Mouse (Mus musculus): ENCODE measurements around the gene Abcb6. TPM values are rescaled to one million over a fixed set of nuclear protein-coding genes. Genes with fewer than 3 reads are reported as not detected.

Abcb6 gene
- polyA plus RNA-seq (2015; fragmentation: Nextera tagmentation; extraction: Ambion mirVana): 27.0 and 35.2 TPM in 2 replicates

GRCm38 (mm10) chr1:75180105-75180590 lies at the start of gene Abcb6:
Gene Abcb6 (minus strand): TSS chr1:75180392.
- peaks cover 66% of the 10 kb centered on the region for H3K36me3 ChIP-seq
- no peak within 1 kb of the TSS for H3K27ac ChIP-seq
- WGBS: under 1% methylated on average over 31 of the region's 31 CpGs

GRCm38 (mm10) chr1:75229158-75229557 lies 49.0 kb upstream of the Abcb6 start:
- no peak for ATAC-seq (ENCODE audit: insufficient number of reproducible peaks, insufficient read depth, low FRiP score, low TSS enrichment, low read depth)
- H3K9ac ChIP-seq: no peak overlapping the region
- WGBS: 69% methylated on average over 4 of the region's 4 CpGs
- no peaks in the 10 kb centered on the region for H3K9me3 ChIP-seq
- H3K4me2 ChIP-seq: no peak overlapping the region
- H3K27me3 ChIP-seq: peaks cover 14% of the 10 kb centered on the region; the same call in 1 of the 2 replicates
- H3K27ac ChIP-seq: no peak overlapping the region
- 0 out of 2 replicates have a peak, but pooled peaks cover 3% of the 10 kb centered on the region for H3K4me1 ChIP-seq
- no peaks in the 10 kb centered on the region for H3K36me3 ChIP-seq
- H3K4me3 ChIP-seq: no peak overlapping the region

More at GRCm38 (mm10) chr1:75180105-75180590, at the start of gene Abcb6:
- no peaks in the 10 kb centered on the region for H3K27me3 ChIP-seq
- peaks cover 21% of the 10 kb centered on the region for H3K4me1 ChIP-seq
- H3K4me2 ChIP-seq: peak within 1 kb of the TSS; percentile 100
- H3K9me3 ChIP-seq: no peaks in the 10 kb centered on the region
- H3K9ac ChIP-seq: peak within 1 kb of the TSS; percentile 76
- peak within 1 kb of the TSS; percentile 65 for H3K4me3 ChIP-seq
- ATAC-seq (ENCODE audit: insufficient number of reproducible peaks, insufficient read depth, low FRiP score, low TSS enrichment, low read depth): peak; percentile 87

GRCm38 (mm10) chr1:75227653-75228052 lies 47.5 kb upstream of the Abcb6 start:
- H3K9ac ChIP-seq: no peak overlapping the region

GRCm38 (mm10) chr1:75226138-75226537 lies 45.9 kb upstream of the Abcb6 start:
- whole genome bisulfite sequencing: 64% methylated on average over 2 of the region's 2 CpGs
- H3K9ac ChIP-seq: no peak overlapping the region
- H3K36me3 ChIP-seq: no peaks in the 10 kb centered on the region
- H3K4me2 ChIP-seq: no peak overlapping the region
- no peak for ATAC-seq (ENCODE audit: insufficient number of reproducible peaks, insufficient read depth, low FRiP score, low TSS enrichment, low read depth)
- no peak overlapping the region for H3K4me3 ChIP-seq
- peaks cover 20% of the 10 kb centered on the region for H3K27me3 ChIP-seq
- H3K9me3 ChIP-seq: no peaks in the 10 kb centered on the region
- H3K27ac ChIP-seq: no peak overlapping the region
- no peaks in the 10 kb centered on the region for H3K4me1 ChIP-seq

More at GRCm38 (mm10) chr1:75227653-75228052, 47.5 kb upstream of the Abcb6 start:
- Histone ChIP-seq H3K4me3 (no peak overlapping the region), H3K27me3 (peaks cover 15% of the 10 kb centered on the region; the same call in 1 of the 2 replicates), H3K9me3 (no peaks in the 10 kb centered on the region), H3K4me1 (no peaks in the 10 kb centered on the region), H3K27ac (no peak overlapping the region), H3K4me2 (no peak overlapping the region), H3K36me3 (no peaks in the 10 kb centered on the region)
- WGBS: 81% methylated on average over 1 of the region's 1 CpGs
- no peak for ATAC-seq (ENCODE audit: insufficient number of reproducible peaks, insufficient read depth, low FRiP score, low TSS enrichment, low read depth)

GRCm38 (mm10) chr1:75225473-75225872 lies 45.3 kb upstream of the Abcb6 start:
- H3K4me1 ChIP-seq: no peaks in the 10 kb centered on the region
- H3K4me2 ChIP-seq: no peak overlapping the region
- WGBS: 67% methylated on average over 3 of the region's 3 CpGs
- no peak overlapping the region for H3K9ac ChIP-seq
- H3K36me3 ChIP-seq: no peaks in the 10 kb centered on the region
- H3K9me3 ChIP-seq: no peaks in the 10 kb centered on the region
- no peak overlapping the region for H3K4me3 ChIP-seq
- H3K27ac ChIP-seq: no peak overlapping the region
- H3K27me3 ChIP-seq: peaks cover 24% of the 10 kb centered on the region
- no peak for ATAC-seq (ENCODE audit: insufficient number of reproducible peaks, insufficient read depth, low FRiP score, low TSS enrichment, low read depth)

- peaks cover 40% of the 10 kb centered on the region for H3K27me3 ChIP-seq
- ATAC-seq (ENCODE audit: insufficient number of reproducible peaks, insufficient read depth, low FRiP score, low TSS enrichment, low read depth): no peak
- WGBS: 61% methylated on average over 6 of the region's 6 CpGs
These were observed 43.3 kb upstream of the Abcb6 start for GRCm38 (mm10) chr1:75223532-75223931.

GRCm38 (mm10) chr1:75222926-75223325 lies 42.7 kb upstream of the Abcb6 start:
- Histone ChIP-seq H3K9ac (no peak overlapping the region), H3K4me3 (no peak overlapping the region), H3K9me3 (no peaks in the 10 kb centered on the region), H3K36me3 (no peaks in the 10 kb centered on the region), H3K27ac (no peak overlapping the region), H3K4me2 (no peak overlapping the region), H3K4me1 (peaks cover 16% of the 10 kb centered on the region), H3K27me3 (peaks cover 46% of the 10 kb centered on the region)
- ATAC-seq (ENCODE audit: insufficient number of reproducible peaks, insufficient read depth, low FRiP score, low TSS enrichment, low read depth): no peak
- 71% methylated on average over 6 of the region's 6 CpGs for WGBS

More at GRCm38 (mm10) chr1:75223532-75223931, 43.3 kb upstream of the Abcb6 start:
- H3K4me1 ChIP-seq: peaks cover 10% of the 10 kb centered on the region
- no peaks in the 10 kb centered on the region for H3K9me3 ChIP-seq
- no peaks in the 10 kb centered on the region for H3K36me3 ChIP-seq
- H3K4me2 ChIP-seq: no peak overlapping the region
- H3K4me3 ChIP-seq: no peak overlapping the region
- no peak overlapping the region for H3K9ac ChIP-seq
- no peak overlapping the region for H3K27ac ChIP-seq

GRCm38 (mm10) chr1:75221538-75221937 lies 41.3 kb upstream of the Abcb6 start:
- Histone ChIP-seq H3K9me3 (no peaks in the 10 kb centered on the region), H3K27ac (no peak overlapping the region), H3K4me2 (no peak overlapping the region), H3K9ac (no peak overlapping the region), H3K27me3 (peaks cover 60% of the 10 kb centered on the region), H3K36me3 (no peaks in the 10 kb centered on the region), H3K4me3 (no peak overlapping the region), H3K4me1 (peaks cover 17% of the 10 kb centered on the region)
- no peak for ATAC-seq (ENCODE audit: insufficient number of reproducible peaks, insufficient read depth, low FRiP score, low TSS enrichment, low read depth)
- WGBS: 72% methylated on average over 3 of the region's 3 CpGs

GRCm38 (mm10) chr1:75219531-75219930 lies 39.3 kb upstream of the Abcb6 start, which contains the start of gene Tuba4a:
Gene Tuba4a (minus strand): TSS chr1:75219865.
- peak; percentile 49; the same call in 1 of the 2 replicates for ATAC-seq (ENCODE audit: insufficient number of reproducible peaks, insufficient read depth, low FRiP score, low TSS enrichment, low read depth)
- peaks cover 70% of the 10 kb centered on the region for H3K27me3 ChIP-seq
- WGBS: 2% methylated on average over 34 of the region's 34 CpGs

GRCm38 (mm10) chr1:75219078-75219477 lies 38.9 kb upstream of the Abcb6 start:
- ATAC-seq (ENCODE audit: insufficient number of reproducible peaks, insufficient read depth, low FRiP score, low TSS enrichment, low read depth): peak; percentile 83
- peaks cover 70% of the 10 kb centered on the region for H3K27me3 ChIP-seq
- peak overlapping the region; percentile 57 for H3K4me3 ChIP-seq
- peak overlapping the region; percentile 97 for H3K4me2 ChIP-seq
- under 1% methylated on average over 24 of the region's 24 CpGs for WGBS
- H3K36me3 ChIP-seq: peaks cover 18% of the 10 kb centered on the region
- H3K9ac ChIP-seq: peak overlapping the region; percentile 69
- no peak overlapping the region for H3K27ac ChIP-seq
- no peaks in the 10 kb centered on the region for H3K9me3 ChIP-seq
- H3K4me1 ChIP-seq: peaks cover 17% of the 10 kb centered on the region

More at GRCm38 (mm10) chr1:75219531-75219930, 39.3 kb upstream of the Abcb6 start, which contains the start of gene Tuba4a:
- Histone ChIP-seq H3K4me2 (peak within 1 kb of the TSS; percentile 97), H3K4me3 (peak within 1 kb of the TSS; percentile 57), H3K9ac (peak within 1 kb of the TSS; percentile 69), H3K36me3 (peaks cover 15% of the 10 kb centered on the region), H3K9me3 (no peaks in the 10 kb centered on the region), H3K27ac (no peak within 1 kb of the TSS), H3K4me1 (peaks cover 17% of the 10 kb centered on the region)

GRCm38 (mm10) chr1:75218227-75219001 lies 38.2 kb upstream of the Abcb6 start:
- Histone ChIP-seq H3K36me3 (peaks cover 25% of the 10 kb centered on the region), H3K27ac (no peak overlapping the region), H3K27me3 (peaks cover 70% of the 10 kb centered on the region), H3K4me1 (peaks cover 17% of the 10 kb centered on the region), H3K9ac (peak overlapping the region; percentile 69), H3K4me2 (peak overlapping the region; percentile 97), H3K4me3 (peak overlapping the region; percentile 57), H3K9me3 (no peaks in the 10 kb centered on the region)
- peak; percentile 12; the same call in 1 of the 2 replicates for ATAC-seq (ENCODE audit: insufficient number of reproducible peaks, insufficient read depth, low FRiP score, low TSS enrichment, low read depth)
- 1% methylated on average over 38 of the region's 38 CpGs for WGBS

GRCm38 (mm10) chr1:75217893-75218226 lies 37.7 kb upstream of the Abcb6 start:
- peak overlapping the region; percentile 57 for H3K4me3 ChIP-seq
- peaks cover 70% of the 10 kb centered on the region for H3K27me3 ChIP-seq
- H3K27ac ChIP-seq: no peak overlapping the region
- WGBS: 3% methylated on average over 6 of the region's 6 CpGs
- ATAC-seq (ENCODE audit: insufficient number of reproducible peaks, insufficient read depth, low FRiP score, low TSS enrichment, low read depth): no peak
- peak overlapping the region; percentile 97 for H3K4me2 ChIP-seq
- peaks cover 31% of the 10 kb centered on the region for H3K36me3 ChIP-seq
- no peaks in the 10 kb centered on the region for H3K9me3 ChIP-seq
- H3K4me1 ChIP-seq: peaks cover 18% of the 10 kb centered on the region
- H3K9ac ChIP-seq: no peak overlapping the region
